Mouse (Mus musculus) heart, postnatal 0 days (tissue): ENCODE measurements at regions not wholly inside any gene's neighbourhood (a gene's known extent, or its start where the extent isn't known, plus 50 kb on each side); places are given as distances from the start of the nearest gene placed in this dataset. TPM values are rescaled to one million over a fixed set of nuclear protein-coding genes. Genes with fewer than 3 reads are reported as not detected.

Experiments used
- ATAC-seq: fragments of 200-750 bp; cut with Nextera tagmentation; 2 replicates; pipeline ENCODE4 v1.8.0; 2017; ENCODE audit warnings: low read depth, moderate number of reproducible peaks, moderate library complexity; ENCODE audit not compliant: insufficient read depth
- DNase-seq: peaks from one replicate; pipeline ENCODE4 v3.0.0-alpha.2; 2016; ENCODE audit warnings: low spot score
- H3K27ac ChIP-seq: fragments of 300-500 bp; sonication (generic); 2 replicates; pipeline ENCODE4 v1.5.1; 2014; ENCODE audit warnings: low read depth, mild to moderate bottlenecking
- H3K27me3 ChIP-seq: fragments of 300-500 bp; sonication (generic); 2 replicates; pipeline ENCODE4 v1.6.1; 2014; ENCODE audit warnings: low read length, mixed read lengths; ENCODE audit not compliant: control insufficient read depth, insufficient read depth
- H3K36me3 ChIP-seq: fragments of 300-500 bp; sonication (generic); replicated peaks from 2 replicates; pipeline ENCODE4 v1.6.1; 2014; ENCODE audit warnings: low read length, mixed read lengths; ENCODE audit not compliant: control insufficient read depth, insufficient read depth
- H3K4me1 ChIP-seq: fragments of 300-500 bp; sonication (generic); 2 replicates; pipeline ENCODE4 v1.6.1; 2014; ENCODE audit warnings: antibody characterized with exemption; ENCODE audit not compliant: control insufficient read depth, insufficient read depth
- H3K4me2 ChIP-seq: fragments of 300-500 bp; sonication (generic); 2 replicates; pipeline ENCODE4 v1.6.1; 2014; ENCODE audit warnings: low read depth, mild to moderate bottlenecking, low read length, moderate library complexity
- H3K4me3 ChIP-seq: fragments of 300-500 bp; sonication (generic); 2 replicates; pipeline ENCODE4 v1.5.1; 2014; ENCODE audit warnings: low read depth, low read length
- H3K9ac ChIP-seq: fragments of 300-500 bp; sonication (generic); replicated peaks from 2 replicates; pipeline ENCODE4 v1.6.1; 2014; ENCODE audit warnings: low read depth, low read length, mixed read lengths
- H3K9me3 ChIP-seq: fragments of 300-500 bp; sonication (generic); replicated peaks from 2 replicates; pipeline ENCODE4 v1.6.1; 2016; ENCODE audit warnings: low read length; ENCODE audit not compliant: control insufficient read depth
- CTCF ChIP-seq: IDR thresholded peaks from 2 replicates; pipeline ENCODE4 v1.5.1; 2016; ENCODE audit warnings: antibody characterized with exemption, control low read depth, low read depth
- EP300 ChIP-seq: IDR thresholded peaks from 2 replicates; pipeline ENCODE4 v1.6.1; 2016; ENCODE audit warnings: antibody characterized with exemption, low read depth
- WGBS: fragments of 180-500 bp; shearing (Covaris S2); extraction: QIAGEN DNeasy Blood & Tissue Kit; methylation state at CpG from one replicate; pipeline ENCODE4 v1.1.7; 2014; 5-methylcytosine and 5-hydroxymethylcytosine counted together
- microRNA-seq: library from miRNA; unstranded; fragments of <30 nt; microRNA quantifications from one replicate; pipeline ENCODE4, GENCODE M21; 2016

DNA sequence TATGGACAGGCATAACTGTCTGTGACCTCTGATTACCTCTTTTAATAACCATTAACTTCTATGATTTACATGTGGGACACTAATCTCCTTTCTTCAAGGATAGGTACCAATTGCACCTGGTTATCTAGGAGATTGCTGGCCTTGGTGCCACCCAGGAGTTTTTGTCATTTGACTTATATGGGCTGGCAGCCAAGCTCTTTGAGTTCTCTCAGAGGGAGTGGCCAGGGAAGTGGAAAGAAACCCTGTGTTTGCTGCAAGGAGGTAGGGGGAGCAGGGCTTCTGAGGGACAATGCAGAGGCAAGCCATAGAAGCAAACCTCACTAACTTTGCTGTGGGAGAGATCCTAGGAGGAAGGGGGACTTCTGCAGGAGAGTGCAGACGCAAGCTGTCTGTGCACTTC lies 427.8 kb upstream of the Pabpc4l start:
- 80% methylated on average over 1 of the region's 1 CpGs for WGBS
- Histone ChIP-seq H3K9me3 (no peaks in the 10 kb centered on the region), H3K27me3 (no peaks in the 10 kb centered on the region), H3K36me3 (no peaks in the 10 kb centered on the region), H3K4me1 (no peaks in the 10 kb centered on the region), H3K9ac (no peak overlapping the region), H3K4me2 (no peak overlapping the region), H3K4me3 (no peak overlapping the region), H3K27ac (no peak overlapping the region)
- DNase-seq, result no peak
- no peak for TF ChIP-seq EP300
- no peak for TF ChIP-seq CTCF
- ATAC-seq, result no peak

DNA sequence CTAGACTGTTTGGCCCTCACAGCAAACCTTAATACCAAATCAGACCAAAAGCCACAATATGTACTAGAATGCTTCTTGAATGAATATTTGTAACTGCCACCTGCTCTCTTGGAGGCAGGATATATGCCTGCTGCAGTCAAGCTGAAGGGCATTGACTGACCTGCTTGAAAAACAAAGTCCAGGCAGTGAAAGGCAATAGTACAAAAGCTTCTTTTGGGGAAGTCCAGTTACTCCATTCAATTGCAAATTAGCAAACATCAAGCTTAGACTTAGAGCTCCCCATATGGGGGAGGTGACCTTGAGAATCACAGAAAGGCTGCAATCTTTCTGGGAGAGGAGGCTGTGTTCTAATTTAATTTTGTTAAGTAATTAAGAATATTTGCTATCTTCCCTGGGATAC lies 422.9 kb upstream of the Pabpc4l start:
- Histone ChIP-seq H3K36me3 (no peaks in the 10 kb centered on the region), H3K4me2 (no peak overlapping the region), H3K9me3 (no peaks in the 10 kb centered on the region), H3K4me1 (no peaks in the 10 kb centered on the region), H3K4me3 (no peak overlapping the region), H3K9ac (no peak overlapping the region), H3K27ac (no peak overlapping the region), H3K27me3 (no peaks in the 10 kb centered on the region)
- DNase-seq, result no peak
- ATAC-seq, result no peak
- no peak for TF ChIP-seq CTCF
- TF ChIP-seq EP300, result no peak

DNA sequence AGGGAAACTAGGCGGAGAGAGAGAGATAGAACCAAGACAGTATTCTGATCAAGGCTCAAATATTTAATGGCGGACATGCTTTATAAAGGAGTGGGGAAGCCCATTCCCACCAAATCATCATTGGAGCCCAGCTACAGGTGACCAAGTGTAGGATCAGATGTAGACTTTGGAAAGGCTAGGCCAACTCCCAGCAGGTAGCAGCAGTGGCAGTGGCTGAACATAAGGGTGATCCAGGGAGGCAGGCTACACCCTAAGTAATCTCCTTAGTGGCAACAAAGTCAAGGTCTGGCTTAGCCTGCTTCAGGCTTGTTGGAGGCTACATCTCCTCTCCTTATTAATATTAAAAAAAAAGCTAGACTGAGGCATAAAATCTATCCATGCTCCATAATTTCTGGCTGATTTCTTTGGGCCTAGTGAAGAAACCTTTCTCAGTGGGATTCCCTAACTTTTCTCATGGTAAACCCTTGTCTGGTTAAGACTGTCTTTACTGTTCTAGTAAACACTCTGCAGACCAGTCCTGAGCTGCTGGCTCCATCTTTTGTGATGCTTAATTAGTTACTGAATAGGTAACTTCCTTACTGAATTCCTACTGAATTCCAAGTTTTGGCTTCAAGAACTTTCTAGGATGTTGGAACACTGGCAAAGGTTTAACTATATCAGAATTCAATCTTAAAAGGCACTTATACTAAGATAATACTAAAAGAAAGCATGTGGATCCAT lies 421.7 kb upstream of the Pabpc4l start:
- no peak for DNase-seq
- no peak overlapping the region for H3K9ac ChIP-seq
- WGBS, result 74% methylated on average over 2 of the region's 2 CpGs
- no peak for ATAC-seq
- H3K27me3 ChIP-seq, result no peaks in the 10 kb centered on the region
- TF ChIP-seq EP300, result no peak
- no peak for TF ChIP-seq CTCF
- H3K9me3 ChIP-seq, result no peaks in the 10 kb centered on the region
- H3K4me3 ChIP-seq, result no peak overlapping the region
- H3K27ac ChIP-seq, result no peak overlapping the region
- no peaks in the 10 kb centered on the region for H3K4me1 ChIP-seq
- no peaks in the 10 kb centered on the region for H3K36me3 ChIP-seq
- no peak overlapping the region for H3K4me2 ChIP-seq

DNA sequence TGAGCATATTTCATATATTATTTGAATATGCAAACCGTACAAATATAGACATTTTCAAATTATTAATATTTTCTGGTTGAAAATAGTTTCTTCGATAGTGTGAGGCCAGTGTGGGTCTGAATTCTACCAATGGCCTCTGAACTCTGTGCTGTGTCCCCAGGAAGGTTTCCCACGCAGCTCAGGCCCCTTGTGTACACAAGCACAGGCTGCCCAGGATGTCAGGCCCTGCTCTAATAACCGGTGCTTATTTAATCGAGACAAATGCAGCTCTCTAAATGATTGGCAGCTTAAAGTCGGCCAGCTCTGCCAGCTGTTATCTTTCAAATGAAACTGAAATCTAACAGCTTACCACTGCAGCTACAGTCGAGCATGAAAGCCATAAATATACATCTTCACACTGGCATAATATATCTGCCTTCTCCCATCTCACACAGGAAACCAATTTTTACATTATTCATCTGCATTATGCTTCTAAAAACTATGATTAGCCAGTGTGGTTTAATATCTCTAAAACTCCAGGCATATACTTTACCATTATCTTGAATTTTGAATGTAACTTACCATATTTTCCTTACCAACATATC lies 400.5 kb upstream of the Pabpc4l start:
- Histone ChIP-seq H3K4me1 (no peaks in the 10 kb centered on the region), H3K27ac (no peak overlapping the region), H3K36me3 (no peaks in the 10 kb centered on the region), H3K9me3 (no peaks in the 10 kb centered on the region), H3K4me2 (no peak overlapping the region), H3K4me3 (no peak overlapping the region), H3K9ac (no peak overlapping the region), H3K27me3 (no peaks in the 10 kb centered on the region)
- DNase-seq (no peak), ATAC-seq (no peak)
- 37% methylated on average over 7 of the region's 7 CpGs for WGBS
- TF ChIP-seq CTCF (no peak), EP300 (no peak)

DNA sequence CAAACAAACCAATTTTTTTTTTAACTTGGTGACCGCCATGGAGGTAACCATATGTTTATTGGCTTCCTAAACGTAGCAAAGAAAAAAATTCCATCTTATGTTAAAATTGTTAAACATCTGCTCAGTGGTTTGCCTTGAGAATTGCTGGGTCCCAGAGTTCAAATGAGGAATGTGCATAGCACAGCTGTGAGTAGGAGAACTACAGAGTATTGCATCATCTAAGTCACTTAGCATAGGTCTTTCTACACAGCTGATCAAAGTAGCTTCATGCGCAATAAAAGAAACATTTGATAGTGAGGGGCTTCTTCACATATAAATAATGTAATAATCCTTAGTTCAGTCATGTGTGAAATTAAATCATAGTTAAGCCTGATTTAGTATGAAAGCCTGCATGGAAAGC lies 380.7 kb upstream of the Pabpc4l start:
- no peak overlapping the region for H3K27ac ChIP-seq
- TF ChIP-seq EP300, result no peak
- no peak for TF ChIP-seq CTCF
- H3K36me3 ChIP-seq, result no peaks in the 10 kb centered on the region
- DNase-seq, result no peak
- H3K27me3 ChIP-seq, result no peaks in the 10 kb centered on the region
- no peak overlapping the region for H3K9ac ChIP-seq
- H3K4me1 ChIP-seq, result no peaks in the 10 kb centered on the region
- WGBS, result 86% methylated on average over 3 of the region's 3 CpGs
- H3K4me3 ChIP-seq, result no peak overlapping the region
- ATAC-seq, result no peak
- H3K9me3 ChIP-seq, result no peaks in the 10 kb centered on the region
- no peak overlapping the region for H3K4me2 ChIP-seq

Small RNAs in the stretch of these regions (microRNA-seq; reads per million reads assigned to microRNA genes)
- gene Mir6379, result not detected
